Comparison of ENCODE assay signal across 8 mouse cellular contexts in genomic region chr17:46888511-46889212, GRCm38 (mm10). TPM values are rescaled to one million over a fixed set of nuclear protein-coding genes. Genes with fewer than 3 reads are reported as not detected.
A peak's percentile ranks its signal among the peaks of the same experiment; 100 is the strongest.
DNase-seq lines count a peak whose midpoint lies in the region; ATAC-seq and TF ChIP-seq lines count a peak whose summit lies in the region.

No protein-coding gene starts in this region.

- peak overlapping the region; percentile 90 for H3K4me2 ChIP-seq in hindbrain, embryonic 15.5 days

- no peaks in the 10 kb centered on the region for H3K36me3 ChIP-seq in hindbrain, embryonic 15.5 days
- no peaks in the 10 kb centered on the region for H3K36me3 ChIP-seq in thymus, adult 2 months (ENCODE audit: control insufficient read depth, insufficient read depth, low read length)

- WGBS in hindbrain, embryonic 15.5 days: 34% methylated on average over 16 of the region's 16 CpGs
- WGBS in thymus, adult 2 months: 50% methylated on average over 16 of the region's 16 CpGs

- peak; percentile 78 for TF ChIP-seq CTCF in gastrocnemius, adult 2 months (IDR thresholded peaks at IDR 0.05)
- TF ChIP-seq CTCF in embryonic fibroblast, embryonic 13.5 days (IDR thresholded peaks at IDR 0.05; ENCODE audit: borderline replicate concordance, insufficient read depth, low read length): peak; percentile 81
- TF ChIP-seq CTCF in thymus, adult 2 months (IDR thresholded peaks at IDR 0.05; ENCODE audit: borderline replicate concordance, control insufficient read depth, extremely low read depth, insufficient read depth, low read length, poor library complexity): no peak

- no peaks in the 10 kb centered on the region for H3K9me3 ChIP-seq in hindbrain, embryonic 15.5 days

- peaks cover 4% of the 10 kb centered on the region; the same call in 1 of the 2 replicates for H3K4me1 ChIP-seq in embryonic fibroblast, embryonic 13.5 days (ENCODE audit: control insufficient read depth, insufficient read depth, low read length)
- H3K4me1 ChIP-seq in hindbrain, embryonic 15.5 days (replicated peaks): peaks cover 37% of the 10 kb centered on the region
- peaks cover 19% of the 10 kb centered on the region for H3K4me1 ChIP-seq in thymus, adult 2 months (replicated peaks; ENCODE audit: control insufficient read depth, insufficient read depth, low read length)

- peak overlapping the region; percentile 75 for H3K9ac ChIP-seq in hindbrain, embryonic 15.5 days

- peak; percentile 37 for DNase-seq in gastrocnemius, adult 2 months
- no peak for DNase-seq in gastrocnemius, postnatal 10 days
- DNase-seq in adrenal gland, postnatal 14 days: peak; percentile 73
- peak; percentile 57 to 73 for DNase-seq in left cerebral cortex, postnatal 25 days (ENCODE audit: low spot score in 2 of 2)
- DNase-seq in mesoderm, embryonic 11.5 days (ENCODE audit: low read depth, low spot score): peak; percentile 72
- DNase-seq in thymus, adult 2 months: peak; percentile 51

- intact Hi-C loops in gastrocnemius, adult 2 months (cut with DNase I): loop anchor here (2.0 kb wide), 1 partner anchor 106 kb away; the partner anchor contains the start of gene Rpl7l1
- intact Hi-C loops in left cerebral cortex, postnatal 25 days (cut with DNase I): no loop called here

- no peaks in the 10 kb centered on the region for H3K27me3 ChIP-seq in hindbrain, embryonic 15.5 days
- H3K27me3 ChIP-seq in thymus, adult 2 months (ENCODE audit: control insufficient read depth, insufficient read depth, low read length): no peaks in the 10 kb centered on the region

- TF ChIP-seq POLR2A in embryonic fibroblast, embryonic 13.5 days (IDR thresholded peaks at IDR 0.05; ENCODE audit: low read depth, low read length): no peak
- no peak for TF ChIP-seq POLR2A in thymus, adult 2 months (IDR thresholded peaks at IDR 0.05; ENCODE audit: control insufficient read depth, extremely low read depth, insufficient read depth, low read length, poor library complexity)

- H3K27ac ChIP-seq in gastrocnemius, adult 2 months: peak overlapping the region; percentile 90
- peak overlapping the region; percentile 97 for H3K27ac ChIP-seq in embryonic fibroblast, embryonic 13.5 days (ENCODE audit: insufficient read depth, low read length)
- H3K27ac ChIP-seq in hindbrain, embryonic 15.5 days (replicated peaks): peak overlapping the region; percentile 98
- no peak overlapping the region for H3K27ac ChIP-seq in thymus, adult 2 months (ENCODE audit: control insufficient read depth, insufficient read depth, low read length)

- peak overlapping the region; percentile 92 for H3K4me3 ChIP-seq in gastrocnemius, adult 2 months
- H3K4me3 ChIP-seq in embryonic fibroblast, embryonic 13.5 days (ENCODE audit: insufficient read depth, low read length): peak overlapping the region; percentile 89
- peak overlapping the region; percentile 89 for H3K4me3 ChIP-seq in hindbrain, embryonic 15.5 days
- H3K4me3 ChIP-seq in thymus, adult 2 months (ENCODE audit: control insufficient read depth, insufficient read depth, low read length): no peak overlapping the region

- ATAC-seq in hindbrain, embryonic 15.5 days (ENCODE audit: low FRiP score, low read depth): no peak

RNA-seq across cellular contexts. Expression of gene Tbcc, which starts 1.8 kb away (rescaled TPM):
- 1 to 10 TPM; 6.0 to 8.2 TPM for total RNA-seq in gastrocnemius, adult 2 months (2021)
- 10 to 100 TPM; 15.4 to 17.7 TPM for total RNA-seq in gastrocnemius, postnatal 10 days (2021)
- total RNA-seq in adrenal gland, postnatal 14 days (2021): 20.6 and 20.7 TPM in 2 replicates
- 11.5 and 16.5 TPM in 2 replicates for polyA plus RNA-seq in embryonic fibroblast, embryonic 13.5 days (2011; ENCODE audit: insufficient read length, low read depth, missing spikeins)
- 57.5 and 60.8 TPM in 2 replicates for polyA plus RNA-seq in hindbrain, embryonic 15.5 days (2015; fragmentation: Nextera tagmentation; extraction: Ambion mirVana)
- total RNA-seq in left cerebral cortex, postnatal 25 days (2021): 10 to 100 TPM; 32.4 to 36.7 TPM
- 23.7 and 28.5 TPM in 2 replicates for polyA plus RNA-seq in thymus, adult 2 months (2012; rRNA removed)

RNA-seq across cellular contexts. Expression of gene Prph2, which starts 21.6 kb away (rescaled TPM):
- not detected for total RNA-seq in gastrocnemius, adult 2 months (2021)
- not detected for total RNA-seq in gastrocnemius, postnatal 10 days (2021)
- not detected in 2 replicates for total RNA-seq in adrenal gland, postnatal 14 days (2021)
- not detected in 2 replicates for polyA plus RNA-seq in embryonic fibroblast, embryonic 13.5 days (2011; ENCODE audit: insufficient read length, low read depth, missing spikeins)
- 0.05 TPM in 1 of 2 replicates, not detected in the other for polyA plus RNA-seq in hindbrain, embryonic 15.5 days (2015; fragmentation: Nextera tagmentation; extraction: Ambion mirVana)
- total RNA-seq in left cerebral cortex, postnatal 25 days (2021): not detected
- 0.09 and 0.15 TPM in 2 replicates for polyA plus RNA-seq in thymus, adult 2 months (2012; rRNA removed)

RNA-seq across cellular contexts. Expression of gene Bicral, which starts 30.4 kb away (rescaled TPM):
- 10 to 100 TPM; 11.9 to 13.4 TPM for total RNA-seq in gastrocnemius, adult 2 months (2021)
- total RNA-seq in gastrocnemius, postnatal 10 days (2021): 10 to 100 TPM in 1 of 2 experiments, 1 to 10 TPM in 1; 8.7 to 15.1 TPM
- total RNA-seq in adrenal gland, postnatal 14 days (2021): 19.4 and 20.1 TPM in 2 replicates
- polyA plus RNA-seq in embryonic fibroblast, embryonic 13.5 days (2011; ENCODE audit: insufficient read length, low read depth, missing spikeins): 9.4 and 14.0 TPM in 2 replicates
- polyA plus RNA-seq in hindbrain, embryonic 15.5 days (2015; fragmentation: Nextera tagmentation; extraction: Ambion mirVana): 7.7 and 10.3 TPM in 2 replicates
- total RNA-seq in left cerebral cortex, postnatal 25 days (2021): 10 to 100 TPM; 41.6 to 49.7 TPM
- 19.3 and 28.1 TPM in 2 replicates for polyA plus RNA-seq in thymus, adult 2 months (2012; rRNA removed)
